Mouse (Mus musculus): ENCODE results near the gene Nudt9.
"Not testable (repeated sequence)": the region's sequence is repeated elsewhere in the genome, so short reads cannot be mapped to it uniquely, and the experiment has no call there.

The Nudt9 gene

GRCm38 (mm10) chr5:104046256-104047199 lies at the start of gene Nudt9:
TSS of gene Nudt9 (plus strand) at chr5:104046306.
- peak; percentile 99 for DNase-seq

GRCm38 (mm10) chr5:103998739-103999138 lies 47.4 kb upstream of the Nudt9 start:
- DNase-seq: peak; percentile 28

- DNase-seq: peak; percentile 91
Measured at GRCm38 (mm10) chr5:103999738-104000137, 46.4 kb upstream of the Nudt9 start.

- DNase-seq: no peak
Measured at GRCm38 (mm10) chr5:104002549-104003255, 43.4 kb upstream of the Nudt9 start.

- DNase-seq: peak; percentile 59
Measured at GRCm38 (mm10) chr5:104003256-104003931, 42.7 kb upstream of the Nudt9 start.

- DNase-seq: peak; percentile 72
Measured at GRCm38 (mm10) chr5:104003955-104004354, 42.2 kb upstream of the Nudt9 start.

GRCm38 (mm10) chr5:104006811-104007210 lies 39.3 kb upstream of the Nudt9 start:
- DNase-seq: no peak

- no peak for DNase-seq
Measured at GRCm38 (mm10) chr5:104007801-104008200, 38.3 kb upstream of the Nudt9 start.

GRCm38 (mm10) chr5:104009421-104009820 lies 36.7 kb upstream of the Nudt9 start:
- DNase-seq: no peak

GRCm38 (mm10) chr5:104010261-104010660 lies 35.8 kb upstream of the Nudt9 start:
- DNase-seq: peak; percentile 63

- DNase-seq: no peak
Measured at GRCm38 (mm10) chr5:104011419-104011818, 34.7 kb upstream of the Nudt9 start.

- peak; percentile 96 for DNase-seq
Measured at GRCm38 (mm10) chr5:104021597-104022378, 24.3 kb upstream of the Nudt9 start, which contains the start of gene Hsd17b11. TSS of gene Hsd17b11 (minus strand) at chr5:104021919.

- DNase-seq: no peak
Measured at GRCm38 (mm10) chr5:104022558-104022957, 23.5 kb upstream of the Nudt9 start.

- peak; percentile 54 for DNase-seq
Measured at GRCm38 (mm10) chr5:104023289-104024020, 22.7 kb upstream of the Nudt9 start.

GRCm38 (mm10) chr5:104024193-104024592 lies 21.9 kb upstream of the Nudt9 start:
- DNase-seq: not testable (repeated sequence)

GRCm38 (mm10) chr5:104024762-104025161 lies 21.3 kb upstream of the Nudt9 start:
- no peak for DNase-seq

GRCm38 (mm10) chr5:104025245-104025854 lies 20.8 kb upstream of the Nudt9 start:
- no peak for DNase-seq

- DNase-seq: no peak
Measured at GRCm38 (mm10) chr5:104032434-104033097, 13.5 kb upstream of the Nudt9 start.

GRCm38 (mm10) chr5:104035066-104035465 lies 11.0 kb upstream of the Nudt9 start:
- DNase-seq: no peak

- DNase-seq: no peak
Measured at GRCm38 (mm10) chr5:104035824-104036223, 10.3 kb upstream of the Nudt9 start.

All from lung, postnatal 36 days (tissue).